Mouse (Mus musculus): ENCODE data around the gene Ica1. TPM values are rescaled to one million over a fixed set of nuclear protein-coding genes. Genes with fewer than 3 reads are reported as not detected.

The Ica1 gene
- polyA plus RNA-seq, 1 experiment: 96.7 TPM

DNA sequence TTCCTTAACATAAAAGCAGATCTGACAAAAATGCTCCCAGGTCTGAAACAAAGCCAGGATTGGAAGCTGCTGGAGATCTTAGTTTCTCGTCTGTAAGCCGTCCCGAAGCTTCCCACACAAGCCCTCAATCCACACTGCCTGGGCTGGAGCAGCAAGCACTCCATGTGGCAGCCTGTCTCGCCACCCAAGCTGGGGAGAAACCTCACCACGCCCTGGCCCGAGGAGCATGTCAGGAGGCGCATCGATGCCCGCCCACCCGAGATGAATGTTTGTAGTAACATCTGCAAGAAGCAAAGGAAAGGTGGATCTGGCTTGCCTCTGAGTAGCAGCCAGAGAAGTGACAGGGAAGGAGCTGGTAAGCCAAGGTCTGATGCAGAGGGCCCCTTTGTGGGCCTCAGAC lies 133.6 kb downstream of the Ica1 start:
- no peaks in the 10 kb centered on the region for H3K27me3 ChIP-seq (ENCODE audit: control insufficient read depth, insufficient read depth, low read length)
- no peaks in the 10 kb centered on the region for H3K36me3 ChIP-seq (ENCODE audit: control insufficient read depth, insufficient read depth, low read length)
- no peaks in the 10 kb centered on the region for H3K4me1 ChIP-seq (ENCODE audit: control insufficient read depth, insufficient read depth, low read length)
- no peak overlapping the region for H3K27ac ChIP-seq (ENCODE audit: control insufficient read depth, insufficient read depth, low read depth, low read length)
- TF ChIP-seq CTCF (IDR thresholded peaks at IDR 0.05; ENCODE audit: control insufficient read depth, insufficient read depth, insufficient replicate concordance, low read depth, low read length) (no peak), POLR2A (IDR thresholded peaks at IDR 0.05; ENCODE audit: control insufficient read depth, low read depth, low read length) (no peak)
- no peak overlapping the region for H3K4me3 ChIP-seq (ENCODE audit: control insufficient read depth, low read depth, low read length)

DNA sequence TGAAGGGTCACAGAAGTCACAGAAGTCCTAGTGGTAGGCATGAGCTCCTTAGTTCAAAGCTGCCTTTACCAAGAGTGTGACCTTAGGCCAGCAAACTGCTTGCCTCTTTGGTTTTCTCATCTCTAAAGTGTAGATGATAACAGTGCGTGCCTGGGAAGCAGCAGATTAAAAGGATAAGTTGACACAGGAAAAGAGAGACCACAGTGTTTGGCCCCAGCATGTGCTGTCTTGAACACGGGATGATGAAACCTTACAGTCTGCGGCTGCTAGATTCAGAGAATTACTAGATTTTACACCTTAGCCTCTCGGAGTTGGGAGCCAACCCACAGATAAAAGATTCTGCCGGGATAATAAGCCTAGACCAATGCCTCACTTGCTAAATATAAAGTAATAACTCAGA lies 137.4 kb downstream of the Ica1 start:
- H3K27ac ChIP-seq (ENCODE audit: control insufficient read depth, insufficient read depth, low read depth, low read length): no peak overlapping the region
- no peaks in the 10 kb centered on the region for H3K27me3 ChIP-seq (ENCODE audit: control insufficient read depth, insufficient read depth, low read length)
- H3K36me3 ChIP-seq (ENCODE audit: control insufficient read depth, insufficient read depth, low read length): no peaks in the 10 kb centered on the region
- TF ChIP-seq CTCF (IDR thresholded peaks at IDR 0.05; ENCODE audit: control insufficient read depth, insufficient read depth, insufficient replicate concordance, low read depth, low read length) (no peak), POLR2A (IDR thresholded peaks at IDR 0.05; ENCODE audit: control insufficient read depth, low read depth, low read length) (no peak)
- H3K4me3 ChIP-seq (ENCODE audit: control insufficient read depth, low read depth, low read length): no peak overlapping the region
- H3K4me1 ChIP-seq (ENCODE audit: control insufficient read depth, insufficient read depth, low read length): no peaks in the 10 kb centered on the region

DNA sequence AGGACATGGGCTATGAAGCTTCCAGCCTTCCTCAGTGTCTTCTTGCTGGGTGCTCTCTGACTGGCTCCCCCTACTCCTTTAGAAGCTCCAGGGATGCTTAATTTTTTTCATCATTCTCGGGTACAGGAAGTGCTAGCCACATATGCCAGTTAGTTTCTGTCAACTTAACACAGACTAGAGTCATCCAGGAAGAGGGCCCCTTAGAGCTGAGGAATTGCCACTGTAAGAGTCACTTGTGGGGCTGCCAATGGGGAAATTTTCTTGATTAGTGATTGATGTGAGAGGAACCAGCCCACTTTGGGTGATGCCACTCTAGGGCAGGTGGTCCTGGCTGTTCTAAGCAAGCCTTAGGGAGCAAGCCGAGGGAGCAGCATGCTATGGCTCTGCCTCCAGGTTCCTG lies 138.8 kb downstream of the Ica1 start:
- H3K4me3 ChIP-seq (ENCODE audit: control insufficient read depth, low read depth, low read length): no peak overlapping the region
- no peaks in the 10 kb centered on the region for H3K4me1 ChIP-seq (ENCODE audit: control insufficient read depth, insufficient read depth, low read length)
- H3K27ac ChIP-seq (ENCODE audit: control insufficient read depth, insufficient read depth, low read depth, low read length): no peak overlapping the region
- H3K36me3 ChIP-seq (ENCODE audit: control insufficient read depth, insufficient read depth, low read length): no peaks in the 10 kb centered on the region
- TF ChIP-seq CTCF (IDR thresholded peaks at IDR 0.05; ENCODE audit: control insufficient read depth, insufficient read depth, insufficient replicate concordance, low read depth, low read length): no peak
- TF ChIP-seq POLR2A (IDR thresholded peaks at IDR 0.05; ENCODE audit: control insufficient read depth, low read depth, low read length): no peak
- H3K27me3 ChIP-seq (ENCODE audit: control insufficient read depth, insufficient read depth, low read length): no peaks in the 10 kb centered on the region

DNA sequence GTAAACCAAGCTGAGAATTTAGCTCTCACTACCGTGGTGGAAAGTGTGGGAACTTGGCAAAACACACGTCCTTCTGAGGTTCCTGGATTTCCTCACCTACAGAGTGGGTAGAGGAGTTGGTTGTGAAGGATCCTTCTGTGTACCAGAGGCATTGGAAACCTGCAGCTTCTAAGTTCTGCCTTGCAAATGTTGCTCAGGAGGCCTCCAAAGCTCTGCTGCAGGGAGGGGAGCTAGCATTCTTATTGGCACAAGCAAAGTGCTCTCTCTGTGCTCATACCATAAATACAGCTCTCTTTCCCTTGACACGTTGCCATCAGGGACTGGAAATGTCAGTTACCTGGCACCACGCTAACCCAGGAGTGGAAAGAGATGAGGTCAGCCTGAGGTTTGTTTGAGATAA lies 139.4 kb downstream of the Ica1 start:
- H3K4me1 ChIP-seq (ENCODE audit: control insufficient read depth, insufficient read depth, low read length): no peaks in the 10 kb centered on the region
- no peak overlapping the region for H3K27ac ChIP-seq (ENCODE audit: control insufficient read depth, insufficient read depth, low read depth, low read length)
- TF ChIP-seq CTCF (IDR thresholded peaks at IDR 0.05; ENCODE audit: control insufficient read depth, insufficient read depth, insufficient replicate concordance, low read depth, low read length) (no peak), POLR2A (IDR thresholded peaks at IDR 0.05; ENCODE audit: control insufficient read depth, low read depth, low read length) (no peak)
- no peak overlapping the region for H3K4me3 ChIP-seq (ENCODE audit: control insufficient read depth, low read depth, low read length)
- no peaks in the 10 kb centered on the region for H3K36me3 ChIP-seq (ENCODE audit: control insufficient read depth, insufficient read depth, low read length)
- H3K27me3 ChIP-seq (ENCODE audit: control insufficient read depth, insufficient read depth, low read length): no peaks in the 10 kb centered on the region

DNA sequence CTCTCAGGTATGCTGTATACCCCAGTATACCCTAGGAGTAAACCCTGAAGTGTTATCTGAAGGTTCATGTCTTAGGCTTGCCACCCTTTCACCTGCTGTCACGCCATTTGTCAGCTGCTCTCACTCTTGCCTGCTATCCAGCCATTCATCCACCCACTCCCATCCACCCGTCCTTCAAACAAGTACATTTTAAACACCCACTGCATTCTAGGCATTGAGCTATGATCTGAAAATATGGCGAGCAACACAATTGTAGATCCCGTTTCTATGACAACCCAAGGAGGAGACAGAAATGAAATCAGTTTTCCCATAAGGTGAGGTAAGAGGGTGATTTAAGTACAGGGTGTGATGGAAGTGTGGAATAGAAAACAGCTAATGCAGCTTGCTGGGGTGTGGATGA lies 140.2 kb downstream of the Ica1 start:
- H3K4me1 ChIP-seq (ENCODE audit: control insufficient read depth, insufficient read depth, low read length): no peaks in the 10 kb centered on the region
- H3K27ac ChIP-seq (ENCODE audit: control insufficient read depth, insufficient read depth, low read depth, low read length): no peak overlapping the region
- no peak overlapping the region for H3K4me3 ChIP-seq (ENCODE audit: control insufficient read depth, low read depth, low read length)
- H3K27me3 ChIP-seq (ENCODE audit: control insufficient read depth, insufficient read depth, low read length): no peaks in the 10 kb centered on the region
- TF ChIP-seq POLR2A (IDR thresholded peaks at IDR 0.05; ENCODE audit: control insufficient read depth, low read depth, low read length): no peak
- TF ChIP-seq CTCF (IDR thresholded peaks at IDR 0.05; ENCODE audit: control insufficient read depth, insufficient read depth, insufficient replicate concordance, low read depth, low read length): no peak
- H3K36me3 ChIP-seq (ENCODE audit: control insufficient read depth, insufficient read depth, low read length): no peaks in the 10 kb centered on the region

DNA sequence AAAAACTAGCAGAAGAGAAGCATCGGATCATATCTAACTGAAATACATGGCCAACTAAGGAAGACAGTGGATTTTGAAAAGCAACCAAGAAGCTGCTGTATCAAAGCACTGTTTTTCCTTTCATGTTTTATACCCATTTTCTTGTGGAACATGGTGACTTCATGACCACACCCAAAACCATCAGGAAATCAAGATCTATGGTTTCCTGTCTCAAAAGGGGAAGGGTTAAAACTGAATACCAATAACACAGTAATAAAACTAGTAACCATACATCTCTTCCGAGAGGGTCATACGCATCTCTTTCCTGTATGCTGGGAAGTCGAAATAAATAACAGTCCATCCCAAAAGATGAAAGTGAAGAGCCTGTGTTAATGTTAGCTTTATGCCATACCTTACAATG lies 145.6 kb downstream of the Ica1 start:
- no peaks in the 10 kb centered on the region for H3K27me3 ChIP-seq (ENCODE audit: control insufficient read depth, insufficient read depth, low read length)
- H3K4me1 ChIP-seq (ENCODE audit: control insufficient read depth, insufficient read depth, low read length): no peaks in the 10 kb centered on the region
- TF ChIP-seq POLR2A (IDR thresholded peaks at IDR 0.05; ENCODE audit: control insufficient read depth, low read depth, low read length): no peak
- TF ChIP-seq CTCF (IDR thresholded peaks at IDR 0.05; ENCODE audit: control insufficient read depth, insufficient read depth, insufficient replicate concordance, low read depth, low read length): no peak
- H3K4me3 ChIP-seq (ENCODE audit: control insufficient read depth, low read depth, low read length): no peak overlapping the region
- no peaks in the 10 kb centered on the region for H3K36me3 ChIP-seq (ENCODE audit: control insufficient read depth, insufficient read depth, low read length)
- H3K27ac ChIP-seq (ENCODE audit: control insufficient read depth, insufficient read depth, low read depth, low read length): no peak overlapping the region

DNA sequence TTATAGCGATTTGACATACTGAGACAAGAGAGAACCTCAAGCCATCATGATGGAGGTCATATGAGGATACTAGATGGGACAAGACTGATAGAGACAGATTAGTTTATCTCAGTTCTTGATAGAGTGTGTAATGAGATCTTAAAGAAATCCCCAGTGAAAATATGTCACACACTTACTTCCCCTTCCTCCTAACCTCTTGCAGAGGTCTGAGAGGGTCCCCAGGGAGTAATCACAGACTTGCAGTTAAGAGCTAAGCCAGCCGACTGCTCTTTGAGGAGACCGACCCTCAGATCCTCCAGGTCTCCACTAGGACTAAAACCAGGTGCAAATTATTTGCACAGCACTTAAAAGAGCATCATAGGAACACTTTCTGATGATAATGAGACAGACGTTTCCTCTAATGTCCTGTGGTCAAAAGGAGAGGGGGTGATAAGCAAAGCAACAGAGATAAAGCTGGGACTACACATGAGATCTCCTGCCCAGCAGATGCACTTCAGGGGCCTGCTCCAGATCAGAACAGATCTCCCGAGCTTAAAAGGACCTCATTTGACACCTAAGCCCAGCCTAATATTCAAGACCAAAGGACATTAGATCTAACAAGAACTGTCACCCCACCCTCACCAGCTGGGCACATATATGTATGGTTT lies 146.2 kb downstream of the Ica1 start:
- Histone ChIP-seq H3K36me3 (ENCODE audit: control insufficient read depth, insufficient read depth, low read length) (no peaks in the 10 kb centered on the region), H3K27me3 (ENCODE audit: control insufficient read depth, insufficient read depth, low read length) (no peaks in the 10 kb centered on the region), H3K27ac (ENCODE audit: control insufficient read depth, insufficient read depth, low read depth, low read length) (no peak overlapping the region), H3K4me3 (ENCODE audit: control insufficient read depth, low read depth, low read length) (no peak overlapping the region), H3K4me1 (ENCODE audit: control insufficient read depth, insufficient read depth, low read length) (no peaks in the 10 kb centered on the region)
- no peak for TF ChIP-seq CTCF (IDR thresholded peaks at IDR 0.05; ENCODE audit: control insufficient read depth, insufficient read depth, insufficient replicate concordance, low read depth, low read length)
- no peak for TF ChIP-seq POLR2A (IDR thresholded peaks at IDR 0.05; ENCODE audit: control insufficient read depth, low read depth, low read length)

DNA sequence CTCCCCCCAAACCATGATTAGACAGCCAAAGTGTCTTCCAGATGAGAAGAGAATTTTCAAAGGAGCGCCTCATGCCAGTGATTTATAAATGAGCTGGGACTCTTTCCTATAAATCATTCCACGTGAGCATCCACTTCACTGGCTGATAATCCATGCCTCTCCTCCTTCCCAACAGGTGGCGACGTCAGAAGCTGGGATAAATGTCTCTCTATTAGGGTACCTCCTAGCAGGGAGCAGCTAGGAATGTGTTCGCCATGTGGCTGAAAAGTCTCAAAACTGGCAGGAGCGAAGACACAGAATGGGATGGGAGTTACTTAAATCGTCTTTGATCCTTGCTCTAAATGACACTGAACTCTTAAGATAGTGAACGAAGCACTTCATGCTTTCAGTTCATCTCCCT lies 146.9 kb downstream of the Ica1 start:
- Histone ChIP-seq H3K27me3 (ENCODE audit: control insufficient read depth, insufficient read depth, low read length) (no peaks in the 10 kb centered on the region), H3K36me3 (ENCODE audit: control insufficient read depth, insufficient read depth, low read length) (no peaks in the 10 kb centered on the region), H3K4me3 (ENCODE audit: control insufficient read depth, low read depth, low read length) (no peak overlapping the region), H3K4me1 (ENCODE audit: control insufficient read depth, insufficient read depth, low read length) (no peaks in the 10 kb centered on the region), H3K27ac (ENCODE audit: control insufficient read depth, insufficient read depth, low read depth, low read length) (no peak overlapping the region)
- TF ChIP-seq CTCF (IDR thresholded peaks at IDR 0.05; ENCODE audit: control insufficient read depth, insufficient read depth, insufficient replicate concordance, low read depth, low read length): no peak
- no peak for TF ChIP-seq POLR2A (IDR thresholded peaks at IDR 0.05; ENCODE audit: control insufficient read depth, low read depth, low read length)
